Mouse (Mus musculus) embryonic fibroblast, embryonic 13.5 days (primary cell): ENCODE measurements around the gene Pde7b. TPM values are rescaled to one million over a fixed set of nuclear protein-coding genes. Genes with fewer than 3 reads are reported as not detected.

ENCODE experiments used
- H3K27ac ChIP-seq: 2 replicates; pipeline ENCODE4 v1.5.1; 2012; ENCODE audit warnings: low read length, control low read depth, inconsistent platforms; ENCODE audit not compliant: insufficient read depth
- H3K4me1 ChIP-seq: 2 replicates; pipeline ENCODE4 v1.6.1; 2011; ENCODE audit warnings: low read length; ENCODE audit not compliant: control insufficient read depth, insufficient read depth
- H3K4me3 ChIP-seq: 2 replicates; pipeline ENCODE4 v1.5.1; 2011; ENCODE audit warnings: mild to moderate bottlenecking, control low read depth, low read length; ENCODE audit not compliant: insufficient read depth
- CTCF ChIP-seq: IDR thresholded peaks from 2 replicates; pipeline ENCODE4 v1.5.1; 2011; ENCODE audit warnings: mild to moderate bottlenecking, control low read depth, low read length, moderate library complexity, borderline replicate concordance; ENCODE audit not compliant: insufficient read depth
- POLR2A ChIP-seq: IDR thresholded peaks from 2 replicates; pipeline ENCODE4 v1.6.1; 2011; ENCODE audit warnings: low read depth, mild to moderate bottlenecking, control low read depth, low read length, moderate library complexity
- polyA plus RNA-seq: library from polyadenylated mRNA; stranded (reverse); fragments of >200 nt; gene quantifications from 2 replicates; pipeline ENCODE4 v1.2.4, GENCODE M21; 2011; ENCODE audit warnings: low read depth; ENCODE audit not compliant: missing spikeins, insufficient read length

Gene Pde7b
- polyA plus RNA-seq, 1 experiment = 9.0 TPM

DNA sequence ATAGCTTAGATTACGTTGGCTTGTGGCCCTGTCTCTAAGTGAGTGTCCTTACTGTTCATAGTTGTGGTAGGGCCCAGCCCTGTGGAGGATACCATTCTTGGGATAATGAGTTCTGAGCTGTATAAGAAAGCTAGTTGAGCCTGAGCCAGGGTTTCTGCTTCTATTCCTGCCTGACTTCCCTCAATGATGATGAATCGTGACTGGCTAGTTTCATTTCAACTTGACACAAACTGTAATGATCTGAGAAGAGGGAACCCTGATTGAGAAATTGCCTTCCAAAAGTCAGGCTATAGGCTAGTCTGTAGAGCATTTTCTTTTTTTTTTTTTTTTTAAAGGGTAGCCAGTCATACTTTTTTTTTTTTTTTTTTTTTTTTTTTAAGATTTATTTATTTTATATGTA, 376.0 kb downstream of the Pde7b start:
- Histone ChIP-seq H3K27ac (no peak overlapping the region), H3K4me3 (no peak overlapping the region), H3K4me1 (no peaks in the 10 kb centered on the region)
- no peak for TF ChIP-seq POLR2A
- no peak for TF ChIP-seq CTCF

Other genes starting within 250 kb of the Pde7b start
- 16.7 and 18.6 TPM in 2 replicates for gene Ahi1, start 227.5 kb upstream of the Pde7b start, polyA plus RNA-seq